Mouse (Mus musculus) neural tube, embryonic 15.5 days (tissue): ENCODE results near the gene Rin2. TPM values are rescaled to one million over a fixed set of nuclear protein-coding genes. Genes with fewer than 3 reads are reported as not detected.
"Not testable (repeated sequence)": the region's sequence is repeated elsewhere in the genome, so short reads cannot be mapped to it uniquely, and the experiment has no call there.

ENCODE experiments used
- ATAC-seq: fragments of 200-750 bp; cut with Nextera tagmentation; 2 replicates; pipeline ENCODE4 v1.8.0; 2017; ENCODE audit warnings: mild to moderate bottlenecking, moderate TSS enrichment, moderate library complexity; ENCODE audit not compliant: low FRiP score
- H3K27ac ChIP-seq: fragments of 300-500 bp; sonication (generic); replicated peaks from 2 replicates; pipeline ENCODE4 v1.5.1; 2015; ENCODE audit warnings: mild to moderate bottlenecking, inconsistent platforms
- H3K27me3 ChIP-seq: fragments of 300-500 bp; sonication (generic); replicated peaks from 2 replicates; pipeline ENCODE4 v1.6.1; 2015; ENCODE audit warnings: inconsistent platforms
- H3K36me3 ChIP-seq: fragments of 300-500 bp; sonication (generic); 2 replicates; pipeline ENCODE4 v1.6.1; 2015; ENCODE audit warnings: inconsistent platforms
- H3K4me1 ChIP-seq: fragments of 300-500 bp; sonication (generic); 2 replicates; pipeline ENCODE4 v1.6.1; 2015; ENCODE audit warnings: inconsistent platforms
- H3K4me2 ChIP-seq: fragments of 300-500 bp; sonication (generic); 2 replicates; pipeline ENCODE4 v1.6.1; 2015; ENCODE audit warnings: inconsistent platforms, mild to moderate bottlenecking, moderate library complexity
- H3K4me3 ChIP-seq: fragments of 300-500 bp; sonication (generic); replicated peaks from 2 replicates; pipeline ENCODE4 v1.5.1; 2015; ENCODE audit warnings: mild to moderate bottlenecking, inconsistent platforms
- H3K9ac ChIP-seq: fragments of 300-500 bp; sonication (generic); replicated peaks from 2 replicates; pipeline ENCODE4 v1.6.1; 2015; ENCODE audit warnings: mild to moderate bottlenecking, inconsistent platforms
- H3K9me3 ChIP-seq: fragments of 300-500 bp; sonication (generic); replicated peaks from 2 replicates; pipeline ENCODE4 v1.6.1; 2016; ENCODE audit warnings: inconsistent platforms
- WGBS: fragments of 180-500 bp; shearing (Covaris S2); methylation state at CpG from one replicate; pipeline ENCODE4 v1.1.7; 2015; ENCODE audit warnings: mixed read lengths; 5-methylcytosine and 5-hydroxymethylcytosine counted together
- polyA plus RNA-seq: library from polyadenylated mRNA; unstranded; fragments of >200 nt; fragmentation: Nextera tagmentation; extraction: Ambion mirVana; gene quantifications from 2 replicates; pipeline ENCODE4 v1.2.1, GENCODE M21; 2015

Gene Rin2
- polyA plus RNA-seq, 1 experiment from 2014 or later = 14.8 TPM

- no peaks in the 10 kb centered on the region for H3K27me3 ChIP-seq
- H3K36me3 ChIP-seq = no peaks in the 10 kb centered on the region
- 91% methylated on average over 1 of the region's 1 CpGs for WGBS
- H3K4me3 ChIP-seq = no peak overlapping the region
- H3K4me2 ChIP-seq = no peak overlapping the region
- ATAC-seq = no peak
- no peak overlapping the region for H3K27ac ChIP-seq
- H3K9ac ChIP-seq = no peak overlapping the region
- no peaks in the 10 kb centered on the region for H3K9me3 ChIP-seq
- no peaks in the 10 kb centered on the region for H3K4me1 ChIP-seq
Observed at GRCm38 (mm10) chr2:145717539-145717938, 42.5 kb downstream of the Rin2 start.

GRCm38 (mm10) chr2:145718624-145719183 is 43.7 kb downstream of the Rin2 start:
- H3K27ac ChIP-seq = no peak overlapping the region

GRCm38 (mm10) chr2:145720157-145720556 is 45.1 kb downstream of the Rin2 start:
- ATAC-seq = no peak
- H3K27ac ChIP-seq = no peak overlapping the region
- 77% methylated on average over 3 of the region's 3 CpGs for WGBS
- no peaks in the 10 kb centered on the region for H3K9me3 ChIP-seq
- no peaks in the 10 kb centered on the region for H3K4me1 ChIP-seq
- no peaks in the 10 kb centered on the region for H3K36me3 ChIP-seq
- H3K4me2 ChIP-seq = no peak overlapping the region
- H3K4me3 ChIP-seq = no peak overlapping the region
- H3K9ac ChIP-seq = no peak overlapping the region
- H3K27me3 ChIP-seq = no peaks in the 10 kb centered on the region

More at GRCm38 (mm10) chr2:145718624-145719183, 43.7 kb downstream of the Rin2 start:
- Histone ChIP-seq H3K4me1 (no peaks in the 10 kb centered on the region), H3K4me2 (no peak overlapping the region), H3K36me3 (no peaks in the 10 kb centered on the region), H3K9me3 (no peaks in the 10 kb centered on the region), H3K27me3 (no peaks in the 10 kb centered on the region), H3K4me3 (no peak overlapping the region), H3K9ac (no peak overlapping the region)
- no peak for ATAC-seq
- WGBS = 88% methylated on average over 5 of the region's 5 CpGs

- H3K9me3 ChIP-seq = no peaks in the 10 kb centered on the region
- ATAC-seq = no peak
- H3K4me1 ChIP-seq = no peaks in the 10 kb centered on the region
- no peaks in the 10 kb centered on the region for H3K27me3 ChIP-seq
- no peak overlapping the region for H3K4me3 ChIP-seq
- no peak overlapping the region for H3K4me2 ChIP-seq
- H3K9ac ChIP-seq = no peak overlapping the region
- no peak overlapping the region for H3K27ac ChIP-seq
- WGBS = 88% methylated on average over 2 of the region's 2 CpGs
- H3K36me3 ChIP-seq = no peaks in the 10 kb centered on the region
Observed at GRCm38 (mm10) chr2:145720743-145721142, 45.7 kb downstream of the Rin2 start.

GRCm38 (mm10) chr2:145722304-145722703 is 47.3 kb downstream of the Rin2 start:
- H3K4me3 ChIP-seq, H3K9ac ChIP-seq, ATAC-seq, H3K36me3 ChIP-seq, H3K4me1 ChIP-seq, H3K27me3 ChIP-seq, H3K4me2 ChIP-seq, H3K27ac ChIP-seq, H3K9me3 ChIP-seq: not testable (repeated sequence)
- WGBS = 82% methylated on average over 2 of the region's 2 CpGs

GRCm38 (mm10) chr2:145724288-145724687 is 49.3 kb downstream of the Rin2 start:
- H3K4me1 ChIP-seq = no peaks in the 10 kb centered on the region
- no peaks in the 10 kb centered on the region for H3K36me3 ChIP-seq
- H3K4me3 ChIP-seq = no peak overlapping the region
- no peak overlapping the region for H3K27ac ChIP-seq
- H3K9me3 ChIP-seq = no peaks in the 10 kb centered on the region
- H3K27me3 ChIP-seq = no peaks in the 10 kb centered on the region
- 84% methylated on average over 1 of the region's 1 CpGs for WGBS
- no peak for ATAC-seq
- no peak overlapping the region for H3K4me2 ChIP-seq
- no peak overlapping the region for H3K9ac ChIP-seq

GRCm38 (mm10) chr2:145729414-145729813 is 54.4 kb downstream of the Rin2 start:
- Histone ChIP-seq H3K27me3 (no peaks in the 10 kb centered on the region), H3K4me2 (no peak overlapping the region), H3K4me3 (no peak overlapping the region), H3K9me3 (no peaks in the 10 kb centered on the region), H3K4me1 (no peaks in the 10 kb centered on the region), H3K27ac (no peak overlapping the region), H3K36me3 (no peaks in the 10 kb centered on the region), H3K9ac (no peak overlapping the region)
- ATAC-seq = no peak
- 86% methylated on average over 7 of the region's 7 CpGs for WGBS

GRCm38 (mm10) chr2:145730189-145730880 is 55.3 kb downstream of the Rin2 start:
- H3K9me3 ChIP-seq = no peaks in the 10 kb centered on the region
- H3K36me3 ChIP-seq = no peaks in the 10 kb centered on the region
- no peaks in the 10 kb centered on the region for H3K4me1 ChIP-seq
- no peak overlapping the region for H3K9ac ChIP-seq
- H3K4me3 ChIP-seq = no peak overlapping the region
- WGBS = 76% methylated on average over 9 of the region's 9 CpGs
- no peaks in the 10 kb centered on the region for H3K27me3 ChIP-seq
- no peak overlapping the region for H3K27ac ChIP-seq
- ATAC-seq = no peak
- no peak overlapping the region for H3K4me2 ChIP-seq

- no peak for ATAC-seq
- H3K9me3 ChIP-seq = no peaks in the 10 kb centered on the region
- H3K27me3 ChIP-seq = no peaks in the 10 kb centered on the region
- no peak overlapping the region for H3K27ac ChIP-seq
- no peak overlapping the region for H3K4me2 ChIP-seq
- 91% methylated on average over 7 of the region's 7 CpGs for WGBS
- H3K4me3 ChIP-seq = no peak overlapping the region
- H3K36me3 ChIP-seq = no peaks in the 10 kb centered on the region
- no peaks in the 10 kb centered on the region for H3K4me1 ChIP-seq
- no peak overlapping the region for H3K9ac ChIP-seq
Observed at GRCm38 (mm10) chr2:145730905-145731304, 55.9 kb downstream of the Rin2 start.

GRCm38 (mm10) chr2:145735079-145735478 is 60.1 kb downstream of the Rin2 start:
- Histone ChIP-seq H3K4me2 (no peak overlapping the region), H3K4me3 (no peak overlapping the region), H3K9ac (no peak overlapping the region), H3K4me1 (no peaks in the 10 kb centered on the region), H3K27ac (no peak overlapping the region), H3K9me3 (no peaks in the 10 kb centered on the region), H3K36me3 (no peaks in the 10 kb centered on the region), H3K27me3 (no peaks in the 10 kb centered on the region)
- WGBS = 87% methylated on average over 5 of the region's 5 CpGs
- ATAC-seq = no peak

GRCm38 (mm10) chr2:145736543-145736942 is 61.5 kb downstream of the Rin2 start:
- no peak overlapping the region for H3K9ac ChIP-seq
- no peaks in the 10 kb centered on the region for H3K4me1 ChIP-seq
- WGBS = 74% methylated on average over 1 of the region's 1 CpGs
- ATAC-seq = no peak
- H3K4me2 ChIP-seq = no peak overlapping the region
- no peaks in the 10 kb centered on the region for H3K27me3 ChIP-seq
- no peak overlapping the region for H3K27ac ChIP-seq
- H3K9me3 ChIP-seq = no peaks in the 10 kb centered on the region
- no peaks in the 10 kb centered on the region for H3K36me3 ChIP-seq
- H3K4me3 ChIP-seq = no peak overlapping the region

- no peak overlapping the region for H3K9ac ChIP-seq
- no peak overlapping the region for H3K4me3 ChIP-seq
- H3K27me3 ChIP-seq = no peaks in the 10 kb centered on the region
- no peaks in the 10 kb centered on the region for H3K36me3 ChIP-seq
- H3K9me3 ChIP-seq = no peaks in the 10 kb centered on the region
- H3K4me2 ChIP-seq = no peak overlapping the region
- no peak for ATAC-seq
- H3K27ac ChIP-seq = no peak overlapping the region
- H3K4me1 ChIP-seq = no peaks in the 10 kb centered on the region
- 40% methylated on average over 5 of the region's 5 CpGs for WGBS
Observed at GRCm38 (mm10) chr2:145737196-145737595, 62.2 kb downstream of the Rin2 start.
